Mouse (Mus musculus) CH12.LX (cell line): ENCODE data around the gene Kcnh5. TPM values are rescaled to one million over a fixed set of nuclear protein-coding genes. Genes with fewer than 3 reads are reported as not detected.

Experiments
- DNase-seq: peaks from one replicate; pipeline ENCODE4 v3.0.0-alpha.2; 2013; ENCODE audit errors: extremely low read depth
- H3K27ac ChIP-seq: 2 replicates; pipeline ENCODE4 v1.5.1; 2012; ENCODE audit warnings: low read depth, mild to moderate bottlenecking, control low read depth, moderate library complexity; ENCODE audit not compliant: insufficient read depth
- H3K27me3 ChIP-seq: replicated peaks from 2 replicates; pipeline ENCODE3; 2012; ENCODE audit warnings: inconsistent platforms
- H3K36me3 ChIP-seq, 2 experiments: replicated peaks in 1 of 2; 2 replicates each; pipeline versions ENCODE3 to v1.6.1; 2012; ENCODE audit warnings: inconsistent platforms in 1 of 2, low read length in 1 of 2, mild to moderate bottlenecking in 1 of 2, mixed read lengths in 1 of 2, moderate library complexity in 1 of 2; ENCODE audit not compliant: control insufficient read depth in 1 of 2, insufficient read depth in 1 of 2
- H3K4me1 ChIP-seq, 2 experiments: 2 replicates each; pipeline ENCODE4 v1.6.1; 2012; ENCODE audit warnings: inconsistent platforms in 1 of 2, moderate library complexity in 1 of 2; ENCODE audit not compliant: insufficient read depth in 2 of 2, control insufficient read depth in 1 of 2
- H3K4me2 ChIP-seq: 2 replicates; pipeline ENCODE4 v1.6.1; 2012; ENCODE audit warnings: low read depth, mild to moderate bottlenecking, control low read depth; ENCODE audit not compliant: poor library complexity, insufficient read depth, severe bottlenecking
- H3K4me3 ChIP-seq, 3 experiments: fragments of 150-350 bp in 1 of 3; sonication (generic) in 1 of 3; replicated peaks in 1 of 3; 2 replicates each; pipeline versions ENCODE3 to v1.5.1; 2011 to 2012; ENCODE audit warnings: low read depth in 2 of 3, low read length in 2 of 3, mild to moderate bottlenecking in 2 of 3, moderate library complexity in 2 of 3, control low read depth in 1 of 3, improper control_type of control experiment in 1 of 3, inconsistent platforms in 1 of 3, mixed read lengths in 1 of 3; ENCODE audit not compliant: poor library complexity in 1 of 3
- H3K79me2 ChIP-seq: replicated peaks from 2 replicates; pipeline ENCODE4 v1.6.1; 2012; ENCODE audit warnings: mild to moderate bottlenecking, moderate library complexity; ENCODE audit not compliant: control insufficient read depth, poor library complexity, insufficient read depth, severe bottlenecking; ENCODE audit errors: extremely low read depth
- H3K9ac ChIP-seq: 2 replicates; pipeline ENCODE4 v1.6.1; 2012; ENCODE audit warnings: low read depth, mild to moderate bottlenecking, control low read depth, moderate library complexity; ENCODE audit not compliant: insufficient read depth
- H3K9me3 ChIP-seq: replicated peaks from 2 replicates; pipeline ENCODE3; 2012; ENCODE audit warnings: low read length, inconsistent platforms, mixed read lengths
- BHLHE40 ChIP-seq: IDR thresholded peaks from 2 replicates; pipeline ENCODE4 v1.6.1; 2011; ENCODE audit warnings: mild to moderate bottlenecking, low read depth, low read length, improper control_type of control experiment
- CHD1 ChIP-seq: IDR thresholded peaks from 2 replicates; pipeline ENCODE4 v1.6.1; 2012; ENCODE audit warnings: low read depth, low read length, improper control_type of control experiment, inconsistent platforms
- CHD2 ChIP-seq: IDR thresholded peaks from 2 replicates; pipeline ENCODE4 v1.6.1; 2011; ENCODE audit warnings: low read length, improper control_type of control experiment
- CTCF ChIP-seq, 2 experiments: IDR thresholded peaks in 1 of 2; conservative IDR thresholded peaks in 1 of 2; 2 replicates each; pipeline ENCODE4 v1.5.1; 2011 to 2012; ENCODE audit warnings: low read depth in 2 of 2, low read length in 2 of 2, improper control_type of control experiment in 1 of 2, inconsistent platforms in 1 of 2, mild to moderate bottlenecking in 1 of 2, moderate library complexity in 1 of 2
- ELF1 ChIP-seq: IDR thresholded peaks from 2 replicates; pipeline ENCODE4 v1.6.1; 2014; ENCODE audit warnings: low read depth, mild to moderate bottlenecking, inconsistent platforms, low read length, improper control_type of control experiment
- EP300 ChIP-seq: IDR thresholded peaks from 2 replicates; pipeline ENCODE4 v1.6.1; 2011; ENCODE audit warnings: low read length, improper control_type of control experiment
- ETS1 ChIP-seq: conservative IDR thresholded peaks from 2 replicates; pipeline ENCODE4 v1.6.1; 2012; ENCODE audit warnings: low read depth, mild to moderate bottlenecking, inconsistent platforms, low read length, improper control_type of control experiment, moderate library complexity
- GABPA ChIP-seq: IDR thresholded peaks from 2 replicates; pipeline ENCODE4 v1.6.1; 2012; ENCODE audit warnings: low read depth, low read length, improper control_type of control experiment, inconsistent platforms; ENCODE audit not compliant: insufficient replicate concordance
- HCFC1 ChIP-seq: IDR thresholded peaks from 2 replicates; pipeline ENCODE4 v1.6.1; 2012; ENCODE audit warnings: low read depth, mild to moderate bottlenecking, inconsistent platforms, low read length, improper control_type of control experiment
- JUND ChIP-seq: conservative IDR thresholded peaks from 2 replicates; pipeline ENCODE4 v1.6.1; 2011; ENCODE audit warnings: low read depth, low read length, improper control_type of control experiment
- KAT2A ChIP-seq: IDR thresholded peaks from 2 replicates; pipeline ENCODE4 v1.6.1; 2012; ENCODE audit warnings: low read length, improper control_type of control experiment, inconsistent platforms; ENCODE audit not compliant: insufficient replicate concordance
- MAFK ChIP-seq: IDR thresholded peaks from 2 replicates; pipeline ENCODE4 v1.6.1; 2011; ENCODE audit warnings: low read length, improper control_type of control experiment; ENCODE audit not compliant: insufficient replicate concordance
- MAZ ChIP-seq: IDR thresholded peaks from 2 replicates; pipeline ENCODE4 v1.6.1; 2012; ENCODE audit warnings: low read depth, mild to moderate bottlenecking, inconsistent platforms, low read length, improper control_type of control experiment, moderate library complexity
- MXI1 ChIP-seq: IDR thresholded peaks from 2 replicates; pipeline ENCODE4 v1.6.1; 2011; ENCODE audit warnings: mild to moderate bottlenecking, low read depth, low read length, improper control_type of control experiment
- MYC ChIP-seq: IDR thresholded peaks from 2 replicates; pipeline ENCODE4 v1.6.1; 2011; ENCODE audit warnings: low read depth, mild to moderate bottlenecking, improper control_type of control experiment, low read length
- NRF1 ChIP-seq: IDR thresholded peaks from 2 replicates; pipeline ENCODE4 v1.6.1; 2014; ENCODE audit warnings: low read depth, mild to moderate bottlenecking, inconsistent platforms, low read length, improper control_type of control experiment, moderate library complexity
- PAX5 ChIP-seq: IDR thresholded peaks from 2 replicates; pipeline ENCODE4 v1.6.1; 2012; ENCODE audit warnings: low read length, inconsistent platforms, mixed read lengths
- POLR2A ChIP-seq: IDR thresholded peaks from 2 replicates; pipeline ENCODE4 v1.6.1; 2011; ENCODE audit warnings: low read depth, mild to moderate bottlenecking, improper control_type of control experiment, low read length
- POLR2AphosphoS2 ChIP-seq: IDR thresholded peaks from 2 replicates; pipeline ENCODE4 v1.6.1; 2011; ENCODE audit warnings: low read depth, low read length, improper control_type of control experiment
- RCOR1 ChIP-seq: conservative IDR thresholded peaks from 2 replicates; pipeline ENCODE4 v1.6.1; 2012; ENCODE audit warnings: low read depth, mild to moderate bottlenecking, inconsistent platforms, low read length, improper control_type of control experiment
- SMC3 ChIP-seq: IDR thresholded peaks from 2 replicates; pipeline ENCODE4 v1.6.1; 2011; ENCODE audit warnings: low read depth, low read length, improper control_type of control experiment
- TBP ChIP-seq: conservative IDR thresholded peaks from 2 replicates; pipeline ENCODE4 v1.6.1; 2011; ENCODE audit warnings: low read depth, low read length, improper control_type of control experiment
- UBTF ChIP-seq: IDR thresholded peaks from 2 replicates; pipeline ENCODE4 v1.6.1; 2012; ENCODE audit warnings: low read depth, mild to moderate bottlenecking, inconsistent platforms, low read length, improper control_type of control experiment, moderate library complexity
- USF2 ChIP-seq: conservative IDR thresholded peaks from 2 replicates; pipeline ENCODE4 v1.6.1; 2011; ENCODE audit warnings: low read depth, low read length, improper control_type of control experiment
- ZC3H11A ChIP-seq: IDR thresholded peaks from 2 replicates; pipeline ENCODE4 v1.6.1; 2012; ENCODE audit warnings: low read depth, mild to moderate bottlenecking, inconsistent platforms, low read length, improper control_type of control experiment
- ZKSCAN1 ChIP-seq: IDR thresholded peaks from 2 replicates; pipeline ENCODE4 v1.6.1; 2012; ENCODE audit warnings: low read depth, inconsistent platforms, low read length, improper control_type of control experiment, borderline replicate concordance
- dilution Hi-C: fragments of 300-500 bp; cut with MboI; formaldehyde crosslinking; loops from 2 replicates; pipeline ENCODE4 v1.14.3; 2020; ENCODE audit warnings: low sequenced_read_pairs; ENCODE audit not compliant: extremely low pct_unique_long_range_greater_than_20kb, extremely low pct_ligation_motif_present
- in situ Hi-C: fragments of 300-500 bp; cut with MboI; formaldehyde crosslinking; loops from 3 replicates; pipeline ENCODE4 v1.14.3; 2019; ENCODE audit warnings: low sequenced_read_pairs, low pct_ligation_motif_present, low pct_unique_long_range_greater_than_20kb, mixed read lengths
- polyA plus RNA-seq: library from polyadenylated mRNA; unstranded; fragments of >175 nt; gene quantifications from 2 replicates; pipeline ENCODE4 v1.2.1, GENCODE M21; 2012; ENCODE audit warnings: low read depth; ENCODE audit not compliant: insufficient read length
- total RNA-seq, 2 experiments: library from RNA; depleted of rRNA; stranded (reverse); fragments of 300-350 nt in 1 of 2; fragments of >200 nt in 1 of 2; gene quantifications; 2 replicates each; pipeline ENCODE4 v1.2.3; 2012 to 2014

The Kcnh5 gene
- total and polyA plus RNA-seq, 3 experiments: 0.04 TPM; not detected in 2

- dilution Hi-C loops (no loop called here), in situ Hi-C loops (no loop called here)
- H3K27me3 ChIP-seq: no peaks in the 10 kb centered on the region
These were observed 287.7 kb downstream of the Kcnh5 start for GRCm38 (mm10) chr12:74889419-74889818.

GRCm38 (mm10) chr12:74887064-74887463, 290.1 kb downstream of the Kcnh5 start:
- no peak overlapping the region for H3K4me2 ChIP-seq
- no peak for TF ChIP-seq MXI1
- no peak for TF ChIP-seq SMC3
- no peak for TF ChIP-seq ELF1
- no peak for TF ChIP-seq ZC3H11A
- TF ChIP-seq JUND: no peak
- no peak for TF ChIP-seq PAX5
- TF ChIP-seq KAT2A: no peak
- no peak for TF ChIP-seq HCFC1
- TF ChIP-seq ETS1: no peak
- no peak for TF ChIP-seq BHLHE40
- TF ChIP-seq MAFK: no peak
- TF ChIP-seq CTCF (conservative IDR thresholded peaks at IDR 0.05 in 1 of 2, IDR thresholded peaks at IDR 0.05 in 1 of 2; ENCODE audit: low read depth in 2 of 2, low read length in 2 of 2): no peak
- no peak for TF ChIP-seq NRF1
- TF ChIP-seq MAZ: no peak
- TF ChIP-seq USF2: no peak
- TF ChIP-seq, all 38 proteins: peak for 0
- no peaks in the 10 kb centered on the region for H3K79me2 ChIP-seq
- no peak overlapping the region for H3K27ac ChIP-seq
- dilution Hi-C loops: no loop called here
- H3K4me1 ChIP-seq: no peaks in the 10 kb centered on the region
- DNase-seq: no peak
- in situ Hi-C loops: no loop called here
- H3K36me3 ChIP-seq: no peaks in the 10 kb centered on the region
- H3K9ac ChIP-seq: no peak overlapping the region
- H3K27me3 ChIP-seq: no peaks in the 10 kb centered on the region
- no peak overlapping the region for H3K4me3 ChIP-seq
- no peaks in the 10 kb centered on the region for H3K9me3 ChIP-seq

More at GRCm38 (mm10) chr12:74889419-74889818, 287.7 kb downstream of the Kcnh5 start:
- no peak overlapping the region for H3K9ac ChIP-seq
- H3K4me2 ChIP-seq: no peak overlapping the region
- no peak for DNase-seq
- H3K79me2 ChIP-seq: no peaks in the 10 kb centered on the region
- no peaks in the 10 kb centered on the region for H3K36me3 ChIP-seq
- no peak overlapping the region for H3K4me3 ChIP-seq
- no peak overlapping the region for H3K27ac ChIP-seq
- no peaks in the 10 kb centered on the region for H3K9me3 ChIP-seq
- H3K4me1 ChIP-seq: no peaks in the 10 kb centered on the region
- no peak for TF ChIP-seq NRF1

- Histone ChIP-seq H3K9me3 (no peaks in the 10 kb centered on the region), H3K36me3 (no peaks in the 10 kb centered on the region), H3K27me3 (no peaks in the 10 kb centered on the region), H3K9ac (no peak overlapping the region), H3K4me1 (no peaks in the 10 kb centered on the region), H3K4me2 (no peak overlapping the region), H3K27ac (no peak overlapping the region), H3K79me2 (no peaks in the 10 kb centered on the region), H3K4me3 (no peak overlapping the region)
- TF ChIP-seq GABPA: no peak
- no peak for TF ChIP-seq MYC
- no peak for TF ChIP-seq ZKSCAN1
- no peak for TF ChIP-seq POLR2A
- no peak for TF ChIP-seq RCOR1
- TF ChIP-seq SMC3: no peak
- TF ChIP-seq TBP: no peak
- TF ChIP-seq CHD1: no peak
- no peak for TF ChIP-seq UBTF
- TF ChIP-seq EP300: no peak
- no peak for TF ChIP-seq PAX5
- TF ChIP-seq CHD2: no peak
- TF ChIP-seq POLR2AphosphoS2: no peak
- no peak for DNase-seq
- dilution Hi-C loops: no loop called here
- in situ Hi-C loops: no loop called here
These were observed 295.8 kb downstream of the Kcnh5 start for GRCm38 (mm10) chr12:74881344-74881743.
